Mouse (Mus musculus) megakaryocyte, embryonic 14.5 days (primary cell): ENCODE data around the gene Nudt16l1.

ENCODE experiments used
- FLI1 ChIP-seq: IDR thresholded peaks from 2 replicates; pipeline ENCODE4 v1.6.1; 2012; ENCODE audit warnings: low read length, inconsistent platforms, mixed read lengths
- GATA1 ChIP-seq: IDR thresholded peaks from 3 replicates; pipeline ENCODE4 v1.6.1; 2012; ENCODE audit warnings: mixed read lengths, low read length, inconsistent platforms, borderline replicate concordance

- no peak for TF ChIP-seq GATA1
- TF ChIP-seq FLI1: no peak
Observed at GRCm38 (mm10) chr16:4894201-4894908, 44.2 kb upstream of the Nudt16l1 start.
